Mouse (Mus musculus): ENCODE data around the gene Il34. TPM values are rescaled to one million over a fixed set of nuclear protein-coding genes. Genes with fewer than 3 reads are reported as not detected.

The Il34 gene
- polyA plus RNA-seq, 1 experiment, result 40.4 TPM

DNA sequence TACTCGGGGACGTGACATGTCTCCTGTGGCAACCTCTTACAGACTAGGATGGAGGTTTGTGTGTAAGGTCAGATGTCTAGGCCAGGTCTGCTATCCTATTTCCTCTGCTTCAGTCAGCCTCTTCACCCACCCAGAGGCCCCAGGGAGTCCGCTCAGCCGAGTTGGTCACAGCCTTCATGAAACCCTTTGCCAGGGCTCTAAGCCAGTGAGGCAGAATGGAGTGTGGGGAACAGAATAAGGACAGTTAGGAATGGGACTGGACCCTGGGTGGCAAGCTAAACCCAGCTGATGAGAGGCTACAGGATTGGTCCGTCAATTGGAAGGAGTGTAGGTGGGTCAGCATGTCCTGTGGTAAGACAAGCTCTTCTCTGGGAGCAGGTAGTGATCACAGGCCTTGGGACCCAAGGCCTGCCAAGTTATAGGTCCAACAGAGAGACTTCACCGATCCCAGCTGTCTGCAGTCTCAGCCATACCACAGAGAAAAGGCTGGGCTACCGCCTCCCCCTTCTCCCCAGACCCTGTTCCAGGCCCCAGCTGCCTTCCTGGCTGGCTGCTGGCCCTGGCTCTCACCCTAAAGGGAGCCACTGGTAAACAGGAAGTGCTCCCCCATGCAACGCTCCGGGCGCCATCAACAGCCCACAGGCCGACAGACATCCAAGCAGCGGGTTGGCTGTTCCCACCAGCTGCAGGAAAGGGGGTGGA lies 86.6 kb downstream of the Il34 start:
- Histone ChIP-seq H3K4me1 (ENCODE audit: control insufficient read depth, insufficient read depth, low read length) (peaks cover 29% of the 10 kb centered on the region), H3K4me3 (replicated peaks; ENCODE audit: extremely low read depth, low read depth, low read length) (no peak overlapping the region)
- no peak for TF ChIP-seq CTCF (IDR thresholded peaks at IDR 0.05; ENCODE audit: insufficient read depth, low read length)
- TF ChIP-seq POLR2A (IDR thresholded peaks at IDR 0.05; ENCODE audit: borderline replicate concordance, extremely low read depth, low read depth, low read length), result no peak
- peak; percentile 40 for DNase-seq
- 38% methylated on average over 12 of the region's 12 CpGs for WGBS

GRCm38 (mm10) chr8:110718209-110718968 lies 87.3 kb downstream of the Il34 start:
- H3K4me1 ChIP-seq (ENCODE audit: control insufficient read depth, insufficient read depth, low read length), result peaks cover 29% of the 10 kb centered on the region
- no peak for TF ChIP-seq CTCF (IDR thresholded peaks at IDR 0.05; ENCODE audit: insufficient read depth, low read length)
- no peak for TF ChIP-seq POLR2A (IDR thresholded peaks at IDR 0.05; ENCODE audit: borderline replicate concordance, extremely low read depth, low read depth, low read length)
- H3K4me3 ChIP-seq (replicated peaks; ENCODE audit: extremely low read depth, low read depth, low read length), result no peak overlapping the region
- DNase-seq, result no peak
- WGBS, result 83% methylated on average over 8 of the region's 8 CpGs

GRCm38 (mm10) chr8:110717131-110717530 lies 88.6 kb downstream of the Il34 start:
- DNase-seq, result no peak
- H3K4me3 ChIP-seq (replicated peaks; ENCODE audit: extremely low read depth, low read depth, low read length), result no peak overlapping the region
- peaks cover 24% of the 10 kb centered on the region for H3K4me1 ChIP-seq (ENCODE audit: control insufficient read depth, insufficient read depth, low read length)
- 68% methylated on average over 7 of the region's 7 CpGs for WGBS
- TF ChIP-seq CTCF (IDR thresholded peaks at IDR 0.05; ENCODE audit: insufficient read depth, low read length) (no peak), POLR2A (IDR thresholded peaks at IDR 0.05; ENCODE audit: borderline replicate concordance, extremely low read depth, low read depth, low read length) (no peak)

DNA sequence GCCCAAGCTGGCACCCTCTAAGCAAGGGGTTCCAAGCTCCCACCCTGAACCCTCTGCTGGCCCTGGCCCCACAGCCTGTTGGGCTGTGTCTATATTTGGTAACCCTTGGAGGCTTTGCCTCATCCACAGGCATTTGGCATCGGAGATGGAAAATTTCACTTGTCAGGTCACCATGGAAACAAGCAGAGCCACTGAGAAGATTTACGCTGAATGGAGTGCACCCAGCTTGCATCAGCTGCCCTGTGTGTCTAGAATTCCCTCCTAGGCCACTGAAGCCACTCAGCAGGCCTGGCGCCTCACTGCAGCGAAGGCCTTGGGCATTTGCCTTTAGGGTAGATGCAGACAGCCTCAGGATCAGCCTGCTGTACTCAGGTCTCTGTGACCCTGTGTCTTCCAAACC lies 89.6 kb downstream of the Il34 start:
- 64% methylated on average over 4 of the region's 4 CpGs for WGBS
- Histone ChIP-seq H3K4me3 (replicated peaks; ENCODE audit: extremely low read depth, low read depth, low read length) (no peak overlapping the region), H3K4me1 (ENCODE audit: control insufficient read depth, insufficient read depth, low read length) (peaks cover 30% of the 10 kb centered on the region)
- no peak for TF ChIP-seq CTCF (IDR thresholded peaks at IDR 0.05; ENCODE audit: insufficient read depth, low read length)
- no peak for TF ChIP-seq POLR2A (IDR thresholded peaks at IDR 0.05; ENCODE audit: borderline replicate concordance, extremely low read depth, low read depth, low read length)
- no peak for DNase-seq

- DNase-seq, result no peak
- Histone ChIP-seq H3K4me3 (replicated peaks; ENCODE audit: extremely low read depth, low read depth, low read length) (no peak overlapping the region), H3K4me1 (ENCODE audit: control insufficient read depth, insufficient read depth, low read length) (peaks cover 35% of the 10 kb centered on the region)
- WGBS, result 88% methylated on average over 15 of the region's 15 CpGs
- no peak for TF ChIP-seq POLR2A (IDR thresholded peaks at IDR 0.05; ENCODE audit: borderline replicate concordance, extremely low read depth, low read depth, low read length)
- TF ChIP-seq CTCF (IDR thresholded peaks at IDR 0.05; ENCODE audit: insufficient read depth, low read length), result no peak
Measured at GRCm38 (mm10) chr8:110714827-110715519, 90.8 kb downstream of the Il34 start.

- peaks cover 17% of the 10 kb centered on the region for H3K4me1 ChIP-seq (ENCODE audit: control insufficient read depth, insufficient read depth, low read length)
- no peak for TF ChIP-seq POLR2A (IDR thresholded peaks at IDR 0.05; ENCODE audit: borderline replicate concordance, extremely low read depth, low read depth, low read length)
- no peak for TF ChIP-seq CTCF (IDR thresholded peaks at IDR 0.05; ENCODE audit: insufficient read depth, low read length)
- no peak for DNase-seq
Measured at GRCm38 (mm10) chr8:110713073-110713472, 92.7 kb downstream of the Il34 start.

DNA sequence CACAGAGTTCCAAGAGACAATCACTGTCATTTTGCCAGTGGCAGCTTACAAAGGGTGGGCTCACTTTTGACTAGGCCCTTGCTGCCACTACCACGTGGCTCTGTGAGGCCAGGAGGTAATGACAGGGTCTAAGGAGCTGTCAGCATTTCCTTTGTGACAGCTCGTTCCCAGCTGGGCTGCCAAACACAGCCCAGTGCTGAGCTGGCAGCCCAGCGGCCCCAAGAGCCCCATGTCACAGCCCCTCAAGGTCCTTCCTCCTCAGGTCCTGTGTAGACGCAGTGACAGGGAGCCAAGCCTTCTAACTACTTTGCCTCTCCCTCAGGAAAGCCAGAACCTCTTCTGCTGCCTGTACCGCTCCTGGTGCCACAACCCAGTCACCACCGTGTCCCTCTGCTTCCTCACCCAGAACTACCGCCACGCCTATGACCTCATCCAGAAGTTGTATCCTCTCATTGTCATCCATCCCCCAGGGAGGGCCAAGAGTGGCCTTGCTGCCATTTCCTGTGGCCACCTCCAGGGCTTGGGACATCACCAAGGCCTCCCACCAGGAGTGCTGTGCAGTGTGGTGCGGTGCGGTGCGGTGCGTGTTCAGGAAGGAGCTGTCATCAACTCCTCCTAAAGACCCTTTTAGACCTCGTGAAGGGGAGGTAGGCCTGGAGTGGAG lies 94.3 kb downstream of the Il34 start:
- Histone ChIP-seq H3K4me1 (ENCODE audit: control insufficient read depth, insufficient read depth, low read length) (peaks cover 17% of the 10 kb centered on the region), H3K4me3 (replicated peaks; ENCODE audit: extremely low read depth, low read depth, low read length) (no peak overlapping the region)
- no peak for DNase-seq
- WGBS, result 36% methylated on average over 13 of the region's 13 CpGs
- TF ChIP-seq CTCF (IDR thresholded peaks at IDR 0.05; ENCODE audit: insufficient read depth, low read length), result no peak
- TF ChIP-seq POLR2A (IDR thresholded peaks at IDR 0.05; ENCODE audit: borderline replicate concordance, extremely low read depth, low read depth, low read length), result peak; percentile 33; the same call in 1 of the 2 replicates

More at GRCm38 (mm10) chr8:110713073-110713472, 92.7 kb downstream of the Il34 start:
- no peak overlapping the region for H3K4me3 ChIP-seq (replicated peaks; ENCODE audit: extremely low read depth, low read depth, low read length)
- 63% methylated on average over 7 of the region's 7 CpGs for WGBS

GRCm38 (mm10) chr8:110710593-110710992 lies 95.1 kb downstream of the Il34 start:
- peaks cover 15% of the 10 kb centered on the region for H3K4me1 ChIP-seq (ENCODE audit: control insufficient read depth, insufficient read depth, low read length)
- H3K4me3 ChIP-seq (replicated peaks; ENCODE audit: extremely low read depth, low read depth, low read length), result no peak overlapping the region
- WGBS, result 70% methylated on average over 3 of the region's 3 CpGs
- no peak for DNase-seq
- no peak for TF ChIP-seq CTCF (IDR thresholded peaks at IDR 0.05; ENCODE audit: insufficient read depth, low read length)
- no peak for TF ChIP-seq POLR2A (IDR thresholded peaks at IDR 0.05; ENCODE audit: borderline replicate concordance, extremely low read depth, low read depth, low read length)

- no peak for TF ChIP-seq POLR2A (IDR thresholded peaks at IDR 0.05; ENCODE audit: borderline replicate concordance, extremely low read depth, low read depth, low read length)
- no peak for TF ChIP-seq CTCF (IDR thresholded peaks at IDR 0.05; ENCODE audit: insufficient read depth, low read length)
- Histone ChIP-seq H3K4me3 (replicated peaks; ENCODE audit: extremely low read depth, low read depth, low read length) (no peak overlapping the region), H3K4me1 (ENCODE audit: control insufficient read depth, insufficient read depth, low read length) (peaks cover 15% of the 10 kb centered on the region)
- WGBS, result 74% methylated on average over 11 of the region's 11 CpGs
- no peak for DNase-seq
Measured at GRCm38 (mm10) chr8:110708429-110708828, 97.3 kb downstream of the Il34 start.

All from lung, adult 2 months (tissue).